Mouse (Mus musculus) lung, adult 2 months (tissue): ENCODE results near the gene Ccl12.

ENCODE experiments used
- CTCF ChIP-seq: fragments of 200-500 bp; IDR thresholded peaks from 2 replicates; pipeline ENCODE4 v1.5.1; 2011; ENCODE audit warnings: mild to moderate bottlenecking, low read length, control low read depth; ENCODE audit not compliant: insufficient read depth
- POLR2A ChIP-seq: fragments of 200-500 bp; IDR thresholded peaks from 2 replicates; pipeline ENCODE4 v1.6.1; 2011; ENCODE audit warnings: low read depth, mild to moderate bottlenecking, control low read depth, low read length, borderline replicate concordance; ENCODE audit errors: extremely low read depth

DNA sequence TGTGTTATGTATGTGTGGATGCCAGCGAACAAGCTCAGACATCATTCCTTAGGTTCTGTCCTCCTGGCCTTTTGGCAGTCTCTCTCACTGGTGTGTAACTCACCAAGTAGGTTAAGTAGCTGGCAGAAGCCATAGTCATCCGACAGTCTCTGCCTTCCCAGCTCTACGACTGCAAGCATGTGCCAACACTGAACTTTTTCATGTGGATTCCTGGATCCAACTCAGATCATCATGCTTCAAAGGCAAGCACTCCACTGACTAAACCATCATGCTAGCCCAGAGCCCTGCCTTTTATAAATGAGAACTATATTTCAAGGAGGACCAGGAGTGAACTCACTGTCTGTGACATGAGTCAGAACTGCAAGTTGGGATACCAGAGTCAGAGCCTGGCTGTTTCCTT, 28.0 kb upstream of the Ccl12 start:
- TF ChIP-seq CTCF (no peak), POLR2A (no peak)
